Mouse (Mus musculus) left cerebral cortex, postnatal 4 days (tissue): ENCODE measurements around the gene Smug1. TPM values are rescaled to one million over a fixed set of nuclear protein-coding genes. Genes with fewer than 3 reads are reported as not detected.

Experiments used
- DNase-seq: peaks from one replicate; pipeline ENCODE4 v3.0.0-alpha.2; 2022
- intact Hi-C: fragments of 180-260 bp; cut with DNase I; formaldehyde crosslinking; loops from one replicate; pipeline ENCODE4 v1.15.1; 2025
- total RNA-seq, 2 experiments: library from RNA; stranded (reverse); gene quantifications; 2 replicates each; pipeline ENCODE4 v1.2.3; 2021

The Smug1 gene
- total RNA-seq = 10 to 100 TPM; 26.4 to 27.4 TPM

DNA sequence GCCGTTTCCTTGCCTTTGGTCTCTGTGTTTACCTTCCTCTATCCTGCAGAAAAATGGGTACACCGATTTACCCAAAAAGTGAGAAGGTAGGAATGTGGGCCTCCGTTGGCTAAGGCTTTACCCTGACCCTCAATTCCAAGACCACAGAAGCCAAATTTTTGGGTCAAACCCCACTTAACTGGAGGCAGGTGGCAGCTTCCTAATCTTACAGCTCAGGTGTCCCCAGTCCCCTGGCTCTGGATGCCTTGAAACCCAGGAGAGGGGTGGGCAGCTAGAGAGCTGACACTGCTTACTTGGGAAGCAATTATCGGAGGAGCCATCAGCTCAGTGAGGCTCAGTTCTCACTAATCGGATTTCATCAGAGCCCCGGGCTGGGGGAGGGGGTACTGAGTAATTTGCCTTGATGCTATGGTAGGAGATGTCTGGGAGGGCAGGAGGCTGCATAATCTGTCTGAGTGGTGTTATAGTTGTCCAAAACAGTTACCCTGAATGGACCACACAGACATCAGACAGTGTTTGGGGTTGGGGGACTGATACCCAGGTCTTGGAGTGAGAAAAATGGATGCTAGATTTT lies at the start of gene Smug1:
Smug1 (minus strand) TSS at position 51 of the 574 bp plus-strand sequence.
- intact Hi-C loops = no loop called here
- no peak for DNase-seq

DNA sequence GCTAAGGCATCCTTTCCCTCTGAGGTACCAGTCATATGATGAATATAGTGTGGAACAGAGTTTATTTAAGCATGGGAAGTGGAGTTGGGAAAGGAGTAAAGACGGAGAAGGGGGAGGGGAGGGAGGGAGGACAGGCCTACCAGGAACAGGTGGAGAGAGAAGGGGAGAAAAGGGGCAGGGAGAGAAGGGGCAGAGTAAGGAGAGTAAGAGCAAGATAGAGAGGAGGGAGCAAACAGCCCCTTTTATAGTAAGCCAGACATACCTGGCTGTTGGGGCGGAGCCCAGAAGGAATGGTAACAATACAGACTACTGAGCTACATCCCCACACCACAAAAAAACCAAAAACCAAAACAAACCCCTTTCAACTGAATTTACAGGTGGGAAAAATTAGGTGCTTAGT lies 49.2 kb upstream of the Smug1 start:
- DNase-seq = no peak
- intact Hi-C loops = no loop called here

DNA sequence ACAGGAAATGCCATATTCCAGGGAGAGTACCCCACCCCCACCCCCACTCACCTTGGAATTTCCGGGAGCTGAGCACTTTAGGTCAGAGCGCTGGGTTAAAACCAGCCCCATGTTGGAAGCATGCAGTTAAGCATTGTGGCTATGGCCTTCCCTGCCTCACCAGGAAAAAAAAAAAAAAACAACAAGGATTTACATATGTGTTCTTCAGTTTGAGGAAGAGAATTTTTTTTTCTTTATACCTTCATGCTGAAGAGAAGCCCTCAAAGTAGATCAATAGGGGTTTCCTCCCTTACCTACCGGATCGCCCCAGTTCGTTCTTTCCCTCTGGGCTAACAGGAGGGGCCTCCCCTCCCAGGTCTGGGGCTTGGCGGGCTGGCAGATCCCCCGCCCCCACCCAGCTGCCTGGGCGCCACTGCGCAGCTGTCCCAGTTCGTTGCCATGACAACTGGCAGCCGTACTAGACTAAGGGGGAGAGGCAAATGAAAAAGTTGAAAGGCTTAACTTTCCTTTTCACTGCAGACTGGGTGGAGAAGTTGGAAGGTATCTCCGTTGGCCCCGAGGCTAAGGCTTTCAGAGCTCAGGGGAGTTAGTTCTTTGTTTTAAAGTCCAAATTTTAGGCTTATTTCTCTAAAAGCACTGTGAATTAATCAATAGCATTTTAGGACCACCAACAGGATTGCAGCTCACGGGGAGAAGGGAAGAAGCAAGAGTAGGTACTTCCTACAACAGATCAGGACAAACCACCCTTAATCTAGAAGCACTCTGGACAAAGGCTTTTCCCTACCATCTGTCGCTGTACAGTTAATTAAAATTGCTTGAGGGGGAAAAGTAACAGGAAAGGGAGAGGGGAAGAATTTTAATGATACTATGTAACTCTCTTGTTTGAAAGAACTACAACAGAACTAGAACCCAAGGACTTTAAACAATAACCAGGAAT lies 48.3 kb upstream of the Smug1 start:
- peak; percentile 93 for DNase-seq
- intact Hi-C loops = no loop called here

DNA sequence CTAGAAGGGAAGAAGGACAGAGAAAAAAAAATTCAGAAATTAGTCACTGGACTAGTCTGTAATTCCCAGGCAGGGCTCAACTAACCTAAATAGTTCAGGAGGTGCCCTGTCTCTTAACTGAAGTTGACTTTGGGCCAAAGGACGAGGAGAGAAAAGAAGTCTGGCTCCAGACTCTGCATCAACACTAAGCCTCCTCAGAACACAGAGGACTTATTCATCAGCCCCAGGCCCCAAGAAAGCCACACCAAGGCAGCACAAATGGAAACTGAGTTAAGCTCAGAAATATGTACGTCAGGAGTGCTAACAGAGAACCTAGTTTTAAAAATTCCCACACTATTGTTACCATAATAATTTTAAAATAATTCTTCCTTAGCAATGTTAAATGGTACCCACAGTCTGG lies 47.3 kb upstream of the Smug1 start:
- no peak for DNase-seq
- intact Hi-C loops = no loop called here

DNA sequence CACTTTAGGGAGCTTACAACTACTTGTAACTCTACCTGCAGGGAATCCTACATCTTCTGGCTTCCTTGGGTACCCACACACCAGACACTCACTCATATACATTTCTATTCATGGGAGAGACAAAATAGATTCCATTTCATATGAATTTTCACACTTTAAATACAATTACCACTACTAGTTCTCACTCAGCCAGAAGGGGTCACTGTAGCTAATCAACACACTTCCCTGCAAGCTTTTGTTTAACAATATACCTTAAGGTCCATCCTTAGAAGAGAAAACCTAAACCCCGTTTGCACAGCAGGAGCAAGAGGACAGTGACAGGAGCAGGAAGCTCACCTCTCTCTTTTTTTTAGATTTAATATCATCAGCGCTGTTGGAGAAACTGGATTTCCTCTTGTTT lies 38.3 kb upstream of the Smug1 start:
- no peak for DNase-seq
- intact Hi-C loops = loop anchor here (5.0 kb wide), 1 partner anchor 37 kb away; the partner anchor contains the start of gene Hnrnpa1

DNA sequence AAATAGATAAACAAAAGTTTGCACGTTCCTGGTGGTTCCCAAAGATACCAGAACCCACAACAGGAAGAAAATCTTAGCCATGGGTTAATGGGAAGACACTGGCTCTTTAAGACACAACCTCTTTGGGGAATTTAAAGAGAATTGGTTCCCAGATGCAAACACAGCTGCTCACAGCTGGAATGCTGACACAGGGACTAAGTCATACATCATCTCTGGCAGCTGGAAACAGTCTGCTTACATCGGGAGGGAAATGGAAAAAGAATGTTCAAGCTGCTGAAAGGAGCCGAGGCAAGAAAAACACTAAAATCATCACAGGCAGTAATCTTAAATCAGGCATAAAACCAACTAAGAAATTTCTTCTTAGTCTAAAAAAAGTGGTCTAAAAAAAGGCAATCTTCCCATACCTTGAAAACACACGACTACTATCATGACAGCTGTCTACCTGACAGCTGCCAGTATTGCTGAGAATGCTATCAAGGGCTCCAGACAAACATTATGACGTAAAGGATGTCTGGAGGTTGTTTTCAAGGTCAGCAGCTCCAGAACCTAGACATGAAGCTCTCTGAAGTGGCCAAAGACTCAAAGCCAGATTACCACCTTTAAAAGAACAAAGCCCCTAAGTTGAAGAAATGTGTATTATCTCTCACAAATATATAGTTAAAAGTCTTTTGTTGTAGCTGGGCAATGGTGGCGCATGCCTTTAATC lies 35.3 kb upstream of the Smug1 start:
- intact Hi-C loops = no loop called here
- no peak for DNase-seq

DNA sequence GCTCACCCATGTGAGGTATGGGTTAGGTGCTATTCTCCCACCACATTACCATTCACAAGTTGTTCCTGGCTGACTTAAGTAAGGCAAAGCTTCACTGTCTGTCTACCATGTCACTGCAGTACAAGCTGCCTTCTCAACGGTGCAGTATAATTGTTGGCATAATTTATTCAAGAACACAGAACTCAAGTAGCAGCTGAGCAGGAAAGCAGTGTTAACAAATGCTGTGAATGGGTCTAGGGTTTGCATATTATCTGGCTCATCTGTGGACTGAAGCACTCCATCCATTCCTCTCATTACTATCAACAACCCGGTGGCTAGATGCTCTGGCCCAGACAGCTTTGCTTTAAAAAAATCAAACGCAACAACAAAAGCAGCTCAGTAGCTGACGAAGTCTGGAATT lies 30.9 kb upstream of the Smug1 start:
- intact Hi-C loops = loop anchor here (5.0 kb wide), 1 partner anchor 110 kb away; no protein-coding TSS in a partner anchor
- DNase-seq = no peak

DNA sequence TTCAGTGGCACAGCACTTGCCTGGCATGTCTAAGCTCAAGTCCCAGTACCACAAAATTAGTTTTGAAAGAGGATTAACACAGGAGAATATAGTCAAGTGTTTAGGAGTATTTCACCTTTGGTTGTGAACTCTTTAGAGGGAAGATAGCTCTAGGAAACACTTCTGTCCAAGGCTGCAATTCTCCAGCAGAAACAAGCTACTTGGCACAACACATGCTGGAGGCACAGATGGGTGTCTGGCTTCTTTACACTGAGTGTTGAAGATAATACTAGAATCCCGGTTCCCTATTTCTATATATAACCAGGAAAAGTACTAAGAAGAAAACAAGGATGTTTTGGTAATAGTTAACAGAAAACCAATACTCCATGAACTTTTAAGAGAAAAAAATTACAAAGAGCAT lies 29.9 kb upstream of the Smug1 start:
- intact Hi-C loops = loop anchor here (5.0 kb wide), 1 partner anchor 110 kb away; no protein-coding TSS in a partner anchor

DNA sequence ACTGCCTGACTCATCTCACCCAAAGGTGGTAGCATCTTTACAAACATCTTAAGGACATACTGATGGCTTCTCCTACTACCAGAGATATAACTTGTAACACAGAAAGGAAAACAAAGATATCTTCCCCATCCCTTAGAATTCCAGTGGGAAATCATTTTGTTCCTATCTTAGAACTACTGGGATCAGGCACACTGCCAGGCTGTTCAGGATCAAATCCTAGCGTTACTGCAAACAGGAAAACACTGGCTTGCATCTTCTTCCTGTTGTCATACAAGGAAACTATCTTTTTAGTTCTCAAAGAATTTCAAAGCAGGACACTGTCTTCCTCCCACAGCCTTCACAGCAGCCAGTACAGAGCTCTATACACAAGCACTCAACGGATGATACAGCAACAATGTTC lies 26.7 kb upstream of the Smug1 start:
- no peak for DNase-seq
- intact Hi-C loops = no loop called here

More for the DNA sequence above, 29.9 kb upstream of the Smug1 start:
- no peak for DNase-seq

DNA sequence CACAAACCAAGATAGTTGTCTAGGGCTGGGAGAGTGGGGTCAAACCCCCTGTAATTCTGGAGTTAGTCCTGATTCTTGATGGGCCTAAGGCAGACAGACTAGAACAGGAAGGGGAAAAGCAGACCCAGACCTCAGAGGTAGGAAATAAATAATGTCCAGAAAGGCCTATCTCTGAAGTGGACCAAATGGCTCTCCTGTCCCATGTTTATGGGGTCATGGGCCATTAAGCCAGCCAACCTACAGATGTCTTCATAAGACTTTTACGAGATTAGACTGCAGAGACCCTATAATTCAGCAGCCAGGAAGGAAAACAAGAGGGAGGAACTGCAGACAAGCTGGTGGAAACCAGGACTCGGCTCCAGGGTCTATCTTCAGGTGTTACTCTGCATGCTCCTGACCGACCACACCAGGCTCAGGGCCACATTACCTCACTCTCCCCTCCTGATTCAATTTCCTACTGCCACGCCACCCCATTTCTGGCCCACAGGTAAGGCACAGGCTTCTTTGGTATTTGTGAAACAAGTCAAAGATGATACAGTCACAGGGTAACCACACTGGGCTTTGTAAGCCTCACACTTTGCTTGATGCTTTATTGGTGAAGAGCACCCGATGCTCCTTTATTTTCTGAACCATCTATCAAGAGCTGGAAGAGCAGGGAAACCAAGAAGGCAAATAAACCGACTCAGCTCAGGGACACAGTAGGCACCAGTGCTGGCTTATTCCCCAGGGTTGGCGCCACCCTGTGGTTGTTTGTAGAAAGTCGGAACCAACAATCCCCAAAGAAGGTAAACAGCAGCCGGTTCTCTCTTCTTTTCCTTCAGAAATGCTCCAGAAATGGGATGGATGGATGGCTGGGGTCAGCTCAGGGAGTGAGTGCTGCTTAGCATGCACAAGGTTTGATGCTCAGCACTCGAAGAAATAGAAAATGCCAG lies 23.9 kb upstream of the Smug1 start:
- intact Hi-C loops = no loop called here
- peak; percentile 65 for DNase-seq

DNA sequence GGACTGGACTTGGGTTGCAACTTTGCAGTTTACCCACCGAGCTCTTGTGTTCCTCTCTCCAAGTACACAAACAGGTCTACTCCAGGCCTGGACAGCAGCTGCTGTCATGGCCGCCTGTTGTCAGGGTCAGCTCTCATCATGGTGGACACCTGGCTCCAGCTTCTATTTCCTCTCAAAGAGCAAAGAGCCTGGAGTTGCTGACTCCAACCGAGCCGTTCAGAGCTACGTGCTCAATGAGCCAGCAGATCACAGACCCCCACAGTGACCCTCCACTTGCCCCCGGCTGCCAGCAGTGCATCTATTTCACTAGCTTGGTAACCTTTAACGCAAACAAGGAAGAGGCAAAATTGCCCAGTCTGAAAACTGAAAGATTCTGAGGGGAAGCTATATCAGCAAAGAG lies 23.2 kb upstream of the Smug1 start:
- no peak for DNase-seq
- intact Hi-C loops = no loop called here

DNA sequence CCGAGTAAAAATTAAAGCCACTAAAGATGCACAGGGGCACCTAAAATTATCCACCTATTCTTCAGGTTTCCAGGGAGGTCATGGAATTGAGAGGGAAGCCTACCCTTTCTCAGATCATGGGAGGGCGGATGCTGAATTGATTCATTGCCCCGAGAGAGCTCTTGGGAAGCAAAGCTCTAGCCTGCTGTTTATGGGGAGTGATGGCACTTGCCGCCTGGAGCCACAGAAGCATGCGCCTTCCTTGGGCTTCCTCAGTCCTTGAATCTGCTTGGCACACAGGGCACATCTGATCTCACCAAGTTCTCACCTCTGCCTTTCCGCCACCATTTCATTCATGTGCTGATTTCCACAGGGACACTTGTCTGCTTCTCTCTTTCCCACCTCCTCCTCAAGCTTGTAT lies 20.9 kb upstream of the Smug1 start:
- no peak for DNase-seq
- intact Hi-C loops = no loop called here

DNA sequence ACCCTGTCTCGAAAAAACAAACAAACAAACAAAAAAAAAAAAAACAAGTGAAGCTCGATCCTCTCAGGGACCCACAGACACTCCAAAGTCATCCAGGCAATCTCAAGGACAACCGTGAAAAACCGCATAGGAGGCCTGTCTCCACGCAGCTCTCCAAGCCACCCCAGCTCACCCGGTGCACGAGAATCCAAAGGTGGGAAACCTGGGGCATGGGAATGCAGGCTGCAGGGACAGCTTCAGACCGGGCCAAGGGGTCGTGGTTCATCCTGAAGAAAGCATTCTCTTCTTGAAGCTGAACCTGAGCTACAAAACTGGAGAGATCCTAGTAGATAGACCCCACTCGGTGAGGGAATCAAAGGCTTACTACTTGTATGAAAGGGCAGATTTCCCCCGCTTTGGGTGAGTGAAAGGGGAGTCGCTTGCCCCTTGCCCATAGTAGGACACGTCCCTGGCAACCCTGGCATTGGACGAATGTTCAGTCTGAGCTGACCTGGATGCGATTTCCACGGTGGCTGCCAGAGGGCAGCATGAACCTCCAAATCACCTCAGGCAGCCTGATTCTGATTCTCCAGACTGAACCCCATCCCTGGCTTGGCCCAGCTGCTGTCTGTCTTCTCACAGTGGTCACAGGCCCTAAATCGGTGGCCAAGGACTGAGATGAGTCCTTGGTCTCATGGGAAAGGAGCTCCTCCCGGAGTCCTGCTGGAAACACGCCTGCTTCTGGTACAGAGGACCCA lies 18.7 kb upstream of the Smug1 start:
- intact Hi-C loops = no loop called here
- DNase-seq = peak; percentile 70

DNA sequence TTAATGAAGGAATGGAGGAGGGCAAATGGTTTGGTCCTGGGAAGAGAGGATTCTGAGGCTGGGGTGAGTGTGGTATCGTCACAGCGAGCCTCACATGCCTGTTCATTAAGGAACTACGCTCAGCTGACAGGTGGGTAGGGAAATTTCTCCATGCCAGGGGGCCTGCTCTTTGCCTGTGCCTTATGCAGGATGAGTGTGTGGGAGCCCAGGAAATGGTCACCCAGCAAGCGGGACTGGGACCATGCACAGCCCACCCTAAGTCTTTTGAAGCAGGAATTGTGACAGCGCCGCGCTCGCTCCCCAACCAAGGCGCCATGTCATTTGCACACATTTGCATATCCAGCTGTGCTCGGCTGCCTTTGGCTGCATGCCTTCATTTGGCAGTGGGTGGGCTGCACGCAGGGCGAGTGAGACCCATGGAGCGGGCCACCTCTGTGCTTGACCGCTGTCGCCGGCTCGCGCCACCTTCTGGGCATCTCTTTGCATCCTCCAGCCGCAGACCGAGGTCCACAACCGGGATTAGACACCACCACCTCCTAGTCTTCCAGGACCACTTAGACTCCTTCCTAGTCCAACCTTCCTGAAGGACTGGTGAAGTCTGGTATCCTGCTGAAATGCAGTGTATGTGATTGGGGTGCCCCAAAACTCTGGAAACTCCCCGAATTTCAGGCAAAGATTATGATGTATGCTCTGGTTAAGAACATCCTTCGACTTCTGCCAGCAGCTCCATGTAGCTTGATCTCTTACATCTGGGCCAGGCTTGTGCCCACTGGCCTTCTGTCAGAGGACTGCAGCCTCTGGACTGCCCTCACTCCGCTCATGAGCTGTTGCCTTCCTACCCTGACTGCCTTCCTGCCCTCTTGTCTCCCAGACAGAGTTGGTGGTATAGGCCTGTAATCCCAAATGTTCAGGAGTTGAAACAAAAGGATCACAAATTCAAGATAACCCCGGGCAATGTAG lies 17.0 kb upstream of the Smug1 start:
- DNase-seq = peak; percentile 43
- intact Hi-C loops = loop anchor here (5.0 kb wide), 1 partner anchor 123 kb away; no protein-coding TSS in a partner anchor

DNA sequence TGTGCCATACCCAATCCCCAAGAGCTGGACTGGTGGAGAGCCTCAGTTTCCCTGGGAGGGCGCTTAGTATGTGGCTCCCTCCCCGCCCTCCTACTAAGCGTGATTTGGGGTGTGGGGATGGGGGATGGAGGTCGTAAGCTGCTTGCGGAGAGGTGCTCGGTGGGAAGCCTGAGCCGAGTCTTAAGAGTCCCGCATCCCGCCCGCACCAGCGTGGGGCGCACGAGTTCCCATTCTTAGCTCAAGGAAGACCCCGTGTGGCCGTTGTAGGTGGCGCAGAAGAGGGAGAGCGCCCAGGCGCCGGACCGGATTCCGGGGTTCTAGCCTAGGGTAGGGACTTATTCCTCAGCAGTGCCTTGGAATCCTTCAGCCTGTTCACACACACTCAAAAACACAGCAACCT lies 16.2 kb upstream of the Smug1 start:
- intact Hi-C loops = loop anchor here (5.0 kb wide), 1 partner anchor 124 kb away; no protein-coding TSS in a partner anchor
- DNase-seq = peak; percentile 60

DNA sequence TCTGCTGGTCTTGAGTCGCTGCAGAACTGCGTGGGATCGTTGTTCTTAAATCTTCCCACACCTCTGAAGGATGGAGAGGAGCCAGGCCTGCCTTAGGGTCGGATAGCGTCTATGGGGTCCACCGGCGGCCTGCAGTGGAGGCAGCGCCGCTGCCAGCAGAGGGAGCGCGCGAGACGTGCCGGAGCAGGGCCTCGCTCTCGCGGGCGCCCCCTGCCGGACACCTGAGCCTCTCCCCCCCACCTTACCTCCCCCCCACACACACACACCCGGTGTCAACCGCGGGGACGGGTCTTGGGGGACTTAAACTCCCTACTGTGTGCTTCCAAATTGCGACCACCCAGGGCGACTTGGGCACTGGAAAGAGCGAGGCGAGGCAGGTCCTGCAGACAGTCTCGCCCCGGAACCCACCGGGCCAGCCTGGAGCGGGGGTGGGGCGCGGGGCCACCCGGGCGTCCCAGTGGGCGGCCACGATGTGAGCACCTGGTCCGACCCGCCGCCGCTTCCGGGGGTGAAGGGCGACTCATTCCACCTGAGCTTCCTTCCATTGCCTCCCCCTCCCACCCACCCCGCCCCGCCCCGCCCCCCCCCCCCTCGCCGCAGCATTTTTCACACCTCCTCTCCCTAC lies 15.4 kb upstream of the Smug1 start:
- intact Hi-C loops = loop anchor here (5.0 kb wide), 1 partner anchor 125 kb away; no protein-coding TSS in a partner anchor
- DNase-seq = peak; percentile 88

DNA sequence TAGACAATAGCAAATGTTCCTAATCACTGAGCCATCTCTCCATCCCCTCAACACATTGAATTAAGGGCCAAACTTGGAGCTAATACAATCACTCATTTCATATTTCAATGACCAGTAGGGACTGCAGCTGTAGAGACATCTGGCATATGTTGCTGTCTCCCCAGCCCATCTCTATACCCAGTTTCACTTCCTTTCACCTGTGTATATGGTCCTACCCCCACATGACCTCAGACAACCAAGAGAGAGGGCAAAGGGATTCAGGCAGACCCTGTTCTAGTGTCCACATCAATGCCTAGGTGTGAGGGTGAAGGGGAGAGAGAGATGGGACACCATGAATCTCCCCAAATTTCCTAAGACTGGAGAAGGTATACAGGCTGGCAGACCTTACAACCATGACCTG lies 13.5 kb upstream of the Smug1 start:
- intact Hi-C loops = loop anchor here (5.0 kb wide), 1 partner anchor 127 kb away; no protein-coding TSS in a partner anchor
- no peak for DNase-seq

DNA sequence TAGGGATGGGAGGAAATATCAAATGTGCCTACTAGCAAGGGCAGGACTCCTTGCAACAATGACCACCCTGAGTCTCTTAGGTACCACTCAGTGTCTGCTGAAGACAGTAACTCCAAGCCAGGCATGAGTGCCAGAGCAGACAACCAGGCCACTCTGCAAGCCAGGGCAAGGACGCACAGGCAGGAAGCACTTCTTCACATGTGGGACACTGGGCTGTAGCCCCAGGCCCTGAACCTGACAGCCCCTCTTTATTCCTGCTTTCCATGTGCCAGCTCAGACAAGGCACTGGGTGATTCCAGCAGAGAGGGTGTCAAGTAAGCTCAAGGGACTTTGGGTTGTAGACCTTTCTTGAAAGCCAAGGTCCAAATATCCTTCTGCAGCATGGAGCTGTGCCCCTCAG lies 11.9 kb upstream of the Smug1 start:
- no peak for DNase-seq
- intact Hi-C loops = loop anchor here (5.0 to 10.0 kb wide), 3 partner anchors 194 to 481 kb away; no protein-coding TSS in a partner anchor
